In genomic region chr10:119111886-119112285, GRCm38 (mm10) we compare ENCODE assay signal across 20 mouse cellular contexts.
DNase-seq lines count a peak whose midpoint lies in the region; ATAC-seq and TF ChIP-seq lines count a peak whose summit lies in the region.
"Had no signal": no experiment of that assay in that cellular context is flagged by ENCODE, and none has a peak within 500 bp of the region (broad histone marks: within the 10 kb centered on the region; RNA-seq: fewer than 3 reads in every experiment).

No protein-coding gene starts in this region.

- H3K4me2 ChIP-seq in hindbrain, postnatal 0 days (ENCODE audit: low read depth, low read length), result no peak overlapping the region
- H3K4me2 ChIP-seq: forebrain, embryonic 12.5 days; heart, embryonic 13.5 days; liver, embryonic 15.5 days; neural tube, embryonic 13.5 days; stomach, embryonic 15.5 days had no signal

- peak; percentile 9 to 45 for DNase-seq in frontal cortex, adult 2 months (ENCODE audit: extremely low spot score in 1 of 2, low spot score in 1 of 2)
- no peak for DNase-seq in frontal cortex, postnatal 14 days (ENCODE audit: low spot score in 2 of 2)
- DNase-seq in right cerebral cortex, adult 2 months (ENCODE audit: low spot score in 2 of 2), result peak; percentile 36 to 47
- no peak for DNase-seq in right cerebral cortex, postnatal 14 days
- DNase-seq in brain, adult 2 months (ENCODE audit: low read depth, low spot score), result peak; percentile 76
- DNase-seq in cerebellum, postnatal 4 days (ENCODE audit: low spot score in 2 of 2), result no peak
- DNase-seq in hindbrain, postnatal 0 days (ENCODE audit: low spot score), result no peak
- DNase-seq: adrenal gland, adult 8-10 months; B cell, adult 2 months; cerebellum, adult 8-10 months; kidney, postnatal 4 days; spleen, adult 18-20 months; thymus, adult 2 months had no signal

- no peaks in the 10 kb centered on the region for H3K4me1 ChIP-seq in hindbrain, postnatal 0 days (ENCODE audit: insufficient read depth, low read length)
- H3K4me1 ChIP-seq: stomach, embryonic 15.5 days had no signal

- no peak overlapping the region for H3K4me3 ChIP-seq in hindbrain, postnatal 0 days (ENCODE audit: low read length)
- H3K4me3 ChIP-seq: forebrain, embryonic 12.5 days; heart, embryonic 13.5 days; liver, embryonic 15.5 days; neural tube, embryonic 13.5 days; stomach, embryonic 15.5 days had no signal

- TF ChIP-seq CTCF in hindbrain, postnatal 0 days (IDR thresholded peaks at IDR 0.05; ENCODE audit: low read depth), result no peak

- no peaks in the 10 kb centered on the region for H3K27me3 ChIP-seq in hindbrain, postnatal 0 days (ENCODE audit: insufficient read depth, low read length)
- H3K27me3 ChIP-seq: forebrain, embryonic 12.5 days; heart, embryonic 13.5 days; liver, embryonic 15.5 days; neural tube, embryonic 13.5 days; stomach, embryonic 15.5 days had no signal

- H3K27ac ChIP-seq in hindbrain, postnatal 0 days, result no peak overlapping the region
- H3K27ac ChIP-seq: forebrain, embryonic 12.5 days; heart, embryonic 13.5 days; liver, embryonic 15.5 days; neural tube, embryonic 13.5 days; stomach, embryonic 15.5 days had no signal

- ATAC-seq in megakaryocyte progenitor cell, adult 5-6 weeks (replicated peaks; ENCODE audit: poor library complexity), result 0 out of 2 replicates have a peak, but pooled peaks have one; percentile 28
- ATAC-seq in hindbrain, postnatal 0 days, result no peak
- ATAC-seq: inflammation-experienced regulatory T-cells, adult 6 months had no signal

- 91% methylated on average over 2 of the region's 2 CpGs for WGBS in hindbrain, postnatal 0 days

- no peaks in the 10 kb centered on the region for H3K9me3 ChIP-seq in hindbrain, postnatal 0 days (ENCODE audit: low read length)
- H3K9me3 ChIP-seq: forebrain, embryonic 12.5 days; heart, embryonic 13.5 days; liver, embryonic 15.5 days; neural tube, embryonic 13.5 days; stomach, embryonic 15.5 days had no signal

- no peak overlapping the region for H3K9ac ChIP-seq in hindbrain, postnatal 0 days (replicated peaks; ENCODE audit: low read length)
- H3K9ac ChIP-seq: forebrain, embryonic 12.5 days; heart, embryonic 13.5 days; liver, embryonic 15.5 days; neural tube, embryonic 13.5 days; stomach, embryonic 15.5 days had no signal

- no peaks in the 10 kb centered on the region for H3K36me3 ChIP-seq in hindbrain, postnatal 0 days (ENCODE audit: insufficient read depth, low read length)
- H3K36me3 ChIP-seq: forebrain, embryonic 12.5 days; heart, embryonic 13.5 days; liver, embryonic 15.5 days; neural tube, embryonic 13.5 days; stomach, embryonic 15.5 days had no signal

Comparison
In these comparisons a context has a peak if more than half of its experiments do, and no peak if none do; other contexts are left out.
1. DNase-seq: peak in frontal cortex, adult 2 months (2 of 2), right cerebral cortex, adult 2 months (2 of 2) and brain, adult 2 months (single experiment); none in frontal cortex, postnatal 14 days (0 of 2), right cerebral cortex, postnatal 14 days (single experiment), cerebellum, postnatal 4 days (0 of 2) and hindbrain, postnatal 0 days (single experiment).